Mouse (Mus musculus): ENCODE measurements around the gene Cfap157. TPM values are rescaled to one million over a fixed set of nuclear protein-coding genes. Genes with fewer than 3 reads are reported as not detected.
A peak's percentile ranks its signal among the peaks of the same experiment; 100 is the strongest.

Cfap157 gene
- polyA plus RNA-seq (2012; ENCODE audit: insufficient read depth, insufficient read length, missing spikeins) = not detected in 2 replicates

DNA sequence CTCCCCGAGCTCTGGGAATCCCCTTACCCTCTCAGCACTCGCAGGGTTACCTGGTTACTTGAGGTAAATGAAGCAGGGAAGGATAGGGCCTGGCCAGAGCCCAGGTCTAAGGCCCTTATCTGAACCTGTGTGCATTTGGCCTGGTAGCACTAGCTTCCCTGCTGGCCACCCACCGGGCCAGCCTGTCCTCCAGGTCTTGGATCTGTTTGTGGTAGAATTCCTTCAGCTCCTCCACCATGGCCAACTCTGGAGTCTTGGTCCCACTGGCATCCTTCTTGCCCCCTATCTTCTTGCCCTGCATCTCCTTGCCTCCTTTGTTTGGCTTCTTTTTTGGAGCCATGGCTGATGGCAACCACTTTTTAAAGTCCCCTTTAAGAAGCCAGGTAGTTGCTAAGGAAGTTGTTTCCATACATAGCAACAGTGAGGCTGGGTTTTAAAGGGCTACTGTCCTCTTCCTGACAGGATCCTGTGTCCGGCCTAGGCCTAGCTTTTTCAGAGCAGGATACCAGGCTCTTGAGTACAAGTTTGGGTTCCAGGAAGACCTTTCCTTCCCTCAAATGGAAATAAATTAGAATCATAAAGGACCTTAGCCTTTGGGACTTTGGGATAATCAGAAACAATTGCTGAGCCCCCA is at the start of gene Cfap157:
Gene Cfap157, minus strand, starts transcription at position 381 of the 634 bp plus-strand sequence.
- TF ChIP-seq CTCF (IDR thresholded peaks at IDR 0.05; ENCODE audit: low read depth, low read length) = no peak
- no peak for TF ChIP-seq POLR2A (IDR thresholded peaks at IDR 0.05; ENCODE audit: borderline replicate concordance, low read depth, low read length)

DNA sequence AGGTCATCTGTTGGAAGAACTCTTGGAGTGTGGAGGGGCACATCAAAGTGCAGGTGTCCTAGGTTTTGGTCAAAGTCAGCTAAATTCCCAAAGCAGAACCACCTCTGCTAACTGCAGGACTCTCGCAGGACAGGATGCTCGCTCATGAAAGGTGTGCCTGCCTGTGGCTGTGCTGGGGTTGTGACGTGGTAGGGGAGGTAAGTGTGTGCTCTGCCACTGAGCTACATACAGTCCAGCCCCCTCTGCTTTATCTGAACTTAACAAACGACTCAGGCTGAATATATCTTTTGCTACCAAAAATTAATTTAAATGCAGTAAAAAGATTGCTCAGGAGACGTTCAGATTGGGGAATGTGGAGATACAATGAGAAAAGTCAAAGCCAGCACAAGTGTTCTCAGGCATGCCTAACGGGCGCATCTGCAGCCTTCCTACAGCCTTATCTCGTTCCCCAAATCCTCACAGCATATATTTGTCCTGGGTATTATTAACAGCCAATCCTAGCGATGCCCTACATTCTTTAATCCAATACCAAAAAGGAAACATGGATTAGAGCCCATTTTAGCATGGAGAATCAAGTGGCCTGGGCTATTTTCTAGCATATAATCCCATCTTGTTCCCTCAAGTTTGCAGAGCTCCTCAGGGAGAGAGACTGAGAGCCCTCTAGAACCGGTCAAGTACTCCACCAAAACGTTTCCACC is 44.9 kb upstream of the Cfap157 start:
- peaks cover 8% of the 10 kb centered on the region for H3K4me1 ChIP-seq (ENCODE audit: control insufficient read depth, insufficient read depth, low read length)
- no peak overlapping the region for H3K4me3 ChIP-seq (ENCODE audit: insufficient read depth, low read length)
- TF ChIP-seq POLR2A (IDR thresholded peaks at IDR 0.05; ENCODE audit: borderline replicate concordance, low read depth, low read length) = no peak
- TF ChIP-seq CTCF (IDR thresholded peaks at IDR 0.05; ENCODE audit: low read depth, low read length) = no peak
- H3K27ac ChIP-seq (ENCODE audit: insufficient read depth, low read depth, low read length) = no peak overlapping the region

More for the DNA sequence above, at the start of gene Cfap157:
- Histone ChIP-seq H3K4me1 (ENCODE audit: control insufficient read depth, insufficient read depth, low read length) (peaks cover 2% of the 10 kb centered on the region), H3K27ac (ENCODE audit: insufficient read depth, low read depth, low read length) (no peak within 1 kb of the TSS), H3K4me3 (ENCODE audit: insufficient read depth, low read length) (no peak within 1 kb of the TSS)

- TF ChIP-seq POLR2A (IDR thresholded peaks at IDR 0.05; ENCODE audit: borderline replicate concordance, low read depth, low read length) (no peak), CTCF (IDR thresholded peaks at IDR 0.05; ENCODE audit: low read depth, low read length) (no peak)
- H3K4me3 ChIP-seq (ENCODE audit: insufficient read depth, low read length) = no peak overlapping the region
Measured at GRCm38 (mm10) chr2:32825796-32826195, 41.6 kb upstream of the Cfap157 start.

GRCm38 (mm10) chr2:32824778-32825177 is 40.5 kb upstream of the Cfap157 start:
- H3K4me3 ChIP-seq (ENCODE audit: insufficient read depth, low read length) = no peak overlapping the region
- no peaks in the 10 kb centered on the region for H3K4me1 ChIP-seq (ENCODE audit: control insufficient read depth, insufficient read depth, low read length)
- TF ChIP-seq POLR2A (IDR thresholded peaks at IDR 0.05; ENCODE audit: borderline replicate concordance, low read depth, low read length) = no peak
- TF ChIP-seq CTCF (IDR thresholded peaks at IDR 0.05; ENCODE audit: low read depth, low read length) = no peak
- no peak overlapping the region for H3K27ac ChIP-seq (ENCODE audit: insufficient read depth, low read depth, low read length)

More at GRCm38 (mm10) chr2:32825796-32826195, 41.6 kb upstream of the Cfap157 start:
- H3K27ac ChIP-seq (ENCODE audit: insufficient read depth, low read depth, low read length) = no peak overlapping the region
- H3K4me1 ChIP-seq (ENCODE audit: control insufficient read depth, insufficient read depth, low read length) = no peaks in the 10 kb centered on the region

DNA sequence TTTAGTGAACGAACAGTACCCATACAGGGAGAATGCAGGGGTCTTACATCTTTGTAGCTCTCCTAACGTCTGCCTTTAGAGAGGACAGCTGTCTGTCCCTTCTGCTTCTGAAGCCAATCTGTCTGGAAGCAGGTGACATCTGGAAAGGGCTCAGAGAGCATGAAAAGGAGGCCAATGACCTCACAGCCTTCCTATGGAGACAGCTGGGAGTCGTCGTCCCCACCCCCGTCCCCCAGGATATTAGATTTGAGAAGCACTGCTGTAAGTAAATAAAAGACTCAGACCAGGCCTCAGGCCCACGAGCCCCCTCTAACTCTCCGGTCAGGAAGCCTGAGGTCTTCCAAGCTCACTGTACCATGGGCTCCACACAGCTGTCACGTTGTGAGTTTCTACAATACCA is 40.0 kb upstream of the Cfap157 start:
- Histone ChIP-seq H3K4me1 (ENCODE audit: control insufficient read depth, insufficient read depth, low read length) (no peaks in the 10 kb centered on the region), H3K4me3 (ENCODE audit: insufficient read depth, low read length) (no peak overlapping the region), H3K27ac (ENCODE audit: insufficient read depth, low read depth, low read length) (no peak overlapping the region)
- TF ChIP-seq CTCF (IDR thresholded peaks at IDR 0.05; ENCODE audit: low read depth, low read length) (no peak), POLR2A (IDR thresholded peaks at IDR 0.05; ENCODE audit: borderline replicate concordance, low read depth, low read length) (no peak)

- Histone ChIP-seq H3K4me1 (ENCODE audit: control insufficient read depth, insufficient read depth, low read length) (no peaks in the 10 kb centered on the region), H3K27ac (ENCODE audit: insufficient read depth, low read depth, low read length) (no peak overlapping the region), H3K4me3 (ENCODE audit: insufficient read depth, low read length) (no peak overlapping the region)
- no peak for TF ChIP-seq POLR2A (IDR thresholded peaks at IDR 0.05; ENCODE audit: borderline replicate concordance, low read depth, low read length)
- no peak for TF ChIP-seq CTCF (IDR thresholded peaks at IDR 0.05; ENCODE audit: low read depth, low read length)
Measured at GRCm38 (mm10) chr2:32823579-32824154, 39.4 kb upstream of the Cfap157 start.

GRCm38 (mm10) chr2:32823153-32823552 is 38.9 kb upstream of the Cfap157 start:
- no peak overlapping the region for H3K4me3 ChIP-seq (ENCODE audit: insufficient read depth, low read length)
- no peak for TF ChIP-seq CTCF (IDR thresholded peaks at IDR 0.05; ENCODE audit: low read depth, low read length)
- TF ChIP-seq POLR2A (IDR thresholded peaks at IDR 0.05; ENCODE audit: borderline replicate concordance, low read depth, low read length) = no peak
- H3K4me1 ChIP-seq (ENCODE audit: control insufficient read depth, insufficient read depth, low read length) = no peaks in the 10 kb centered on the region
- no peak overlapping the region for H3K27ac ChIP-seq (ENCODE audit: insufficient read depth, low read depth, low read length)

GRCm38 (mm10) chr2:32822643-32823042 is 38.4 kb upstream of the Cfap157 start:
- no peak for TF ChIP-seq CTCF (IDR thresholded peaks at IDR 0.05; ENCODE audit: low read depth, low read length)
- no peak for TF ChIP-seq POLR2A (IDR thresholded peaks at IDR 0.05; ENCODE audit: borderline replicate concordance, low read depth, low read length)
- Histone ChIP-seq H3K4me3 (ENCODE audit: insufficient read depth, low read length) (no peak overlapping the region), H3K27ac (ENCODE audit: insufficient read depth, low read depth, low read length) (no peak overlapping the region), H3K4me1 (ENCODE audit: control insufficient read depth, insufficient read depth, low read length) (no peaks in the 10 kb centered on the region)

DNA sequence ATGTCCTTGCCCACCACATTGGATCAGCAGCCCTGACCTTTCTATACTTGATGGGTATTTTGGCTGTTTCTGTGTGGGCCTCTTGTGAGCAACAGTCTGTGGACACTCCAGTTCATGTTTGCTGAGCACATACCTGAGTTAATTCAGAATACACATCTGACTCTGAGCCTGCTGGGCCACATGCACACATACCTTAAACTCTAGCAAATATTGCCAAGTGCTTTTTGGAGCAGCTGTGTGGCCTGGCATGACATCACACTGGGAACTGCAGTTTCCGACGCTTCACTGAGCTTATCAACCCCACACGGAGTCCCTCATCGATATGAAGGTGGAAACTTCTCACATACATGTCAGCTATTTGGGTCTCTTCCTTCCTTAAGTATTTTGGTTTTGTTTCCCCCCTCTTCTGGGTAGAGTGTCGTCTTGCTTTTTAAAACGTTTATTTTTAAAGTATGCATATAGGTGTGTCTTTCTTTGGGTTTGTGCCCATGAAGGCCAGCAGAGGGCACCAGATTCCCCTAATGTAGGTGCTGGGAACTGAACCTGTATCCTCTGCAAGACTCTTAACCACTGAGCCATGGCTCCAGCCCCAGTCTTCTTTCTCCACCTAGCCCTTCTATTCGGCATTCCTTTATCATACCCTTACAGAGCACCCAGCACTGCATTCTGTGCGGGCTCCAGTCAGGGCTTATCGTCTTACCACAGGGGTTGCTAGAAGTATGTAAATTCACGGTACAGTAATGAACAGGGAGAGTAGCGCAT is 37.0 kb upstream of the Cfap157 start:
- no peak overlapping the region for H3K4me3 ChIP-seq (ENCODE audit: insufficient read depth, low read length)
- H3K4me1 ChIP-seq (ENCODE audit: control insufficient read depth, insufficient read depth, low read length) = no peaks in the 10 kb centered on the region
- no peak overlapping the region for H3K27ac ChIP-seq (ENCODE audit: insufficient read depth, low read depth, low read length)
- TF ChIP-seq POLR2A (IDR thresholded peaks at IDR 0.05; ENCODE audit: borderline replicate concordance, low read depth, low read length) (no peak), CTCF (IDR thresholded peaks at IDR 0.05; ENCODE audit: low read depth, low read length) (peak; percentile 61)

Data from bone marrow macrophage, adult 2 months (primary cell).